Mouse (Mus musculus): ENCODE data around the gene Fstl4.

Gene Fstl4

GRCm38 (mm10) chr11:52914431-52914830, 150.0 kb downstream of the Fstl4 start:
- DNase-seq (ENCODE audit: low read depth) = no peak

DNA sequence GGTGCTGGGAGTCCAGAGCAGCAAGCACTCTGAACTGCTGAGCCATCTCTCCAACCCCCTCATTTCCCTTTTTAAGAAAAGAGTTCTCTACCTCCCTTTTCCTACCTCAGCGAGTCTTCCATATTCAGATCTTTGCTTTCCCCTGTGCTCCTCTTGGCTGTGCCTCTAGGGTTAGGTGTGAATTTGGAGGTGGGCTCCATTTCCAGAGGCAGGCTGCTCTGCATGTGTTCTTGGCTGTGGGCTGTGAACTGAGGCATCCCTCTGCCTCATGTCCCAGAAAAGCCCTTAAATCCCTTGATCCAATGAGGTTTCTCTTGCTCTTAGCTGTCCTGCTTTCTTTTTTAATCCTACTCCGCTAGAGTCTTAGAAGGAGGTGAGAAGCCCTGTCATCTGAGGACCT, 151.2 kb downstream of the Fstl4 start:
- no peak for DNase-seq (ENCODE audit: low read depth)

GRCm38 (mm10) chr11:52919231-52919960, 155.0 kb downstream of the Fstl4 start:
- DNase-seq (ENCODE audit: low read depth) = no peak

DNA sequence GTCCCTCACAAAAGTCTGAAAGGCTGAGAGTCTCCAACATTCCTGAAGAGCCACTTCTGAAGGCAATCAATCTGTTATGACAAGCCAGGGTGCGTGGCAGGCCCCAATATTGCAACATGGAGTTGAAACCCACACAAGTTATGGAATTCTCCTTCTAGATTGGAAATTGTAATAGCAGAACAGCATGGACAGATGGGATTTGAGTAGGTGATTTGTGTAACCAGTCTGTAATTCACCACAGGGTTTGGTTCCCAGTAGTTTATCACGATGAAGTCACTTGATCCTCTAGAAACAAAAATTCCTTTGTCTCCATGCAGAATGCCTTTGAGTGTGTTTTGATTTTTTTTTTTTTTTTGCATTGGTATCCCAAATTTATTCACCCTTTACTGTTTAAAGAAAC, 159.8 kb downstream of the Fstl4 start:
- no peak for DNase-seq (ENCODE audit: low read depth)

- no peak for DNase-seq (ENCODE audit: low read depth)
Measured at GRCm38 (mm10) chr11:52928321-52928720, 163.9 kb downstream of the Fstl4 start.

DNA sequence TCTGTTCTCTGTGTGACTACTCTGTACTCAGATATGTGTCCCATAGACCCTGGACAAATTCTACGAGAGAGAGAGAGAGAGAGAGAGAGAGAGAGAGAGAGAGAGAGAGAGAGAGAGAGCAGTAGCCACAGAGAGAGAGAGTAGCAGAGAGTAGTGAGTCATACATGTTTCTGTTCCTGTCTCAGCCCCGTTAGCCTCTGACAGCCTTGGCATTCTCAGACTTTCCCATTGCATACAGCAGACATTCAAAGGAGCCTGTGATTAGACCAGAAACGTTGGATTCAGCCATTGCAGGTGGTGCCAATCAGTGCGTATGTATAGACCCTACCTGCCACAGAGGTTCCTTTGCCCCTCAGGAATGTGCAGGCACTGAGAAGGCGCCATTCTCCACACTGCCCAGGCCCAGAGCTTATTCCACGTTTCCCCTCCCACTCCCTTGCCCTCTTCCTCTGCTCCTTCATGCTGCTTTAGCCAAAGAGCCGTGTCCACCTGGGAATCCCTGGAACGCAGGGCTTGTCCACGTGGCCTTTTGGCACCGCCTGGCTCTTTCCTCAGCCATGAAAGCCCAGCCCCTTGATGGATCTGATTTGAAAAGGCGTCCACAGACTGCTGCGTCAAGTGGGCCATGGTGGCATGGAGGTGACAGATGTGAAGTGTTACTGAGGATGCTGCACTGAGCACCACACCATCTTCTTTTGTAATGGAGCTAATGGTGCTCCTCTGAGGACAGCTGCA, 175.1 kb downstream of the Fstl4 start:
- DNase-seq (ENCODE audit: low read depth) = no peak

DNA sequence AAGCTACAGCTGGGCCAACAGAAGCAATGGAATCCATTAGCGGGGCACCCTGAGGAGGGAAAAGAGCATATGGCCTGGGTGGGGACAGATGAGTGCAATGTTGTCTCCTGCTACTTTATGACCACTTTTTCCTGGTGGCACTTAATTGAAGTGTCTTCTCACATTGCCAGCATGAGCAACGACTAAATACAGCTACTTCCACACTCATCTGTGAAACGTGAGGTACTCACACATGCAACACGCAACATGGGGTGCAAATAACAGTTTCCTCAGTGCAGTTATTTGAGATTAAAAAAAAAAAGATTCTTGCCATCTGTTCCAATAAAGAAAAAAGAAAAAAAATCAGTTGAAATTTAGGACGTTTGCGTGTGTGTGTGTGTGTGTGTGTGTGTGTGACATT, 178.5 kb downstream of the Fstl4 start:
- DNase-seq (ENCODE audit: low read depth) = no peak

- DNase-seq (ENCODE audit: low read depth) = no peak
Measured at GRCm38 (mm10) chr11:52954995-52955394, 190.6 kb downstream of the Fstl4 start.

DNA sequence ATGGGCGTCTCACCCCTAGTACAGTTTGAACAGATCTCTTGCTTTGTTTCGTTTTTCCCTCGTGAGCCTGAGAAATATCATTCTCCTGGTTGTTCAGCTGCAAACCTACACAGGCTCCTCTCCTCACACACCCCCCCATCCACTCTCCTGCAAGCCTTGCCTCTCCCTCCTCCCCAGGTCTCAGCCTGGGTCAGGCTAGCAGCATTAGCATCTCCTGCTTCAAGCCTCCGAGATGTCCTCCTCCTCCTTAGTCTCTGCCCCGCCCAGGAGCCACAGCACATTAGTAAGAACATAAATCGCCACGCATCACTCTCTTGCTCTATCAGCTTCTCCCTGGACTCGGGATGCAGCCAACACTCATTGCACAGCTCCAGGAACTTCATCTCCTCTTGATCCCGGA, 204.4 kb downstream of the Fstl4 start:
- DNase-seq (ENCODE audit: low read depth) = no peak

DNA sequence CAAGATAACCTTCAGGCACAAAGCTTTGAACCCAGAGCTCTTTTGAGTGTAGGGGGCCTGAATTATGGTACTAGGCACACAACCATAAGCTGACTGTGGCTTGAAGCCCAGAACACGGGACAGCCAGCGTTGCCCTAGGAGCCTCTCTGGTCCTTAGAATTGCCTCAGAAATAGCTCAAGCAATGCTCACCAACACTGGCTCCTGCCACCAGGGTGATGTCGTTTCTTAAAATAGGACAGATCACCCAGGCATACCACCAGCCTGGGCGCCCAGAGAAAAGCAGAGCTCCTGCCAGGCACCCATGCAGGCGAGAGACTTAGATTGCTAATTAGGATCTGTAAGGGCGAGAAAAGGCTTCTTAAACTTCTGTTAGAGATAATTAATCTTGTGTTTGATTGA, 206.0 kb downstream of the Fstl4 start:
- no peak for DNase-seq (ENCODE audit: low read depth)

GRCm38 (mm10) chr11:52986986-52987385, 222.6 kb downstream of the Fstl4 start:
- no peak for DNase-seq (ENCODE audit: low read depth)

- no peak for DNase-seq (ENCODE audit: low read depth)
Measured at GRCm38 (mm10) chr11:52994688-52995087, 230.3 kb downstream of the Fstl4 start.

GRCm38 (mm10) chr11:52996434-52997093, 232.1 kb downstream of the Fstl4 start:
- DNase-seq (ENCODE audit: low read depth) = no peak

DNA sequence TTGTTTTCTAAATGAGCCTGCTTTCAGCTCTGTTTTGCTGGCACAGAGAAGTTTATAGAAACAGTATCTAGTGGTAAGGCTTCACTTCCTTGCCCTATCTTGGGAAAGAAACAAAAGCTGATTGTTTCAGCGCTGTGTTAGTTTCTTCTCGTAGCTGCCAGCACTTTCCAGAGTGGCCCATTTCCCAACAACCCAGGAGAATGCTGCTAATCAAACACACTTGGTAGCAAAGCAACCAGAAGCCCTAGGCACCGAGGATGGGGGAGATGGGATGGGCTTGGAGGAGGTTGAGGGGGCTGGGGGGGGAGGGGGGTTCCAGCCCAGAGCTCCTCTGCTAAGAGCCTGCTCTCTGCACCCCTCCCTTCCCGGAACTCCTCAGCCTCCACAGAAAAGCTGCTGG, 233.0 kb downstream of the Fstl4 start:
- DNase-seq (ENCODE audit: low read depth) = no peak

DNA sequence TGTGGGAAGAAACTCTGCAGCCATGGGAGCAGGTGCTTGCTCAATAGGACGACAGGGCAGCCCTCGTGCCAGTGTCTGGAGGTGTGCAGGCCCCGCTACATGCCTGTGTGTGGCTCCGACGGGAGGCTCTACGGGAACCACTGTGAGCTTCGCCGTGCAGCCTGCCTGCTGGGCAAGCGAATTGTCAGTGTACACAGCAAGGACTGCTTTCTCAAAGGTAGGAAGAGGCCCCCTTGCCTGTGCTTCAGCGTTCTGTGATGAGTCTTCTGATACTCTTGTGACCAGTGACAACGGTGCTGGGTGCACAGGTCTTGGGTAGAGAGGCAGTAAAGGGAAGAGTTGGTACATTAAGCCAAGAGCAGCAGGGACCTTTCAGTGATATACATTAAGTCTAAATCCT, 235.8 kb downstream of the Fstl4 start:
- no peak for DNase-seq (ENCODE audit: low read depth)

- DNase-seq (ENCODE audit: low read depth) = no peak
Measured at GRCm38 (mm10) chr11:53003361-53003760, 238.9 kb downstream of the Fstl4 start.

GRCm38 (mm10) chr11:53003811-53004210, 239.4 kb downstream of the Fstl4 start:
- no peak for DNase-seq (ENCODE audit: low read depth)

DNA sequence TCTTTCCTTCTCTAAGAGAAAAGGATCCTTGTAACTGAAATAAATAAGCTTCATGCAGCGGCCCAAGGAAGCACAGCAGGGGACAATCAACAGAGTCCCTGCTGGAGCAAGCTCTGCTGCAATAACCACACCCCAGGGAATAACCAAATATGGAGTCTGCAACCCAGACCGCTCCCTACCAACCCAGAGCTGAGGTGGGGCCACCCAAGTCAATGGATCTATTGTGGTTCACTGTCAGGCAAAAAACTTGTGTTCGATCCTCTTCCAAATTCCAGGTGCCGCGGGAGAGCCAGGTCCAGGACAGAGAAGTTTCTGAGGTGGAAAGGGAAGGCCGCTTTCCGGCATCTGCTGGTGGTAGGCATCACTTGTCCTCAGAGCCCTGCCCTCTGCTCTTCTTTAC, 245.2 kb downstream of the Fstl4 start:
- no peak for DNase-seq (ENCODE audit: low read depth)

GRCm38 (mm10) chr11:53011996-53012505, 247.6 kb downstream of the Fstl4 start:
- DNase-seq (ENCODE audit: low read depth) = no peak

DNA sequence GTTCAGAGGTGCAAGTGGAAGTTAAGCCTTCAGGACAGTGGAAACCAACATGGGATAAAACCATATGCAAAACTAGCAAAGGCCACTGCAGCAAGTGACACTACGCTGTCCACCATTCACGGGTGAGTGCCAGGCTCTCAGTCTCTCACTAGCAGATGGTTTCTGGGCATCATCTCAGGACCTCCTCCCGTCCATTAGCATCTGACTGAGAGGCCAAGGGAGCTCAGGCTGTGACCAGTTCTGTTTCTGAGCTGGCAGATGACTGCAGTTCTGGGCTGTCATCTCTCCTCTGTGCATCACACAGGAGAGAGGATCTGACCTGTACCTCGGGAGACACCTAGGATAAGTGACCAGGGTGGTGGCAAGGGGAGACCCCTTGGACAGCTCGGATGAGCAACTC, 249.5 kb downstream of the Fstl4 start:
- no peak for DNase-seq (ENCODE audit: low read depth)

DNA sequence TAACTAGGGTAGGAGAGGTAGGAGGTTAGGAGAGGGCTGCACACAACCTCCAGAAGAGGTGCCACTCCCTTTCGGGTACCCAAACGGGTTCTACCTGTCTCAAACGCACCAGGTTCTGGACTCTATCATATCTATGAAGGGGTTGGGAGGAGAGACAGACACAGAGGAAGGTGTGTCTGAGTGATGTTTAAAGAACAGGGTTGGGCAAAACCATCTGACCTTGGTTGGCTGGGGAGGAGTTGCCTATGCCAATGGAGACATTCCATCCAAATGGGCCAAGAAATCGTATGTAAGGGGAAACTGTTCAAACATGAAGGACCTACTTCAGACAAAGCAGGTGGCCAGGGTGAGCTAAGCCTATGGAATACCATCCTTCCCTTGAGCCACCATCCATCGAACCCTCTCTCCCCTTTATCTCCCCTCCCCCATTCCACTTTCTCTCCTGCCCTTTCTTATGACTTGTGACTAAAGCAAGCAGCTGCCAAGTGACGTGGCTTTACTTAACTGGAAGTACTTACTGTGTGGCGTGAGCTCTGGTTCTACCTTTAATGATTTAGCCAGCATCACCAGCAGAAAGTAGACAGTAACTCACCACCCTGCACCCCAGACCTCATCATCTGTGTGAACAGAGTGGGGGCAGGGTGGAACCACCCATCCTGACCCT, 252.1 kb downstream of the Fstl4 start:
- no peak for DNase-seq (ENCODE audit: low read depth)

DNA sequence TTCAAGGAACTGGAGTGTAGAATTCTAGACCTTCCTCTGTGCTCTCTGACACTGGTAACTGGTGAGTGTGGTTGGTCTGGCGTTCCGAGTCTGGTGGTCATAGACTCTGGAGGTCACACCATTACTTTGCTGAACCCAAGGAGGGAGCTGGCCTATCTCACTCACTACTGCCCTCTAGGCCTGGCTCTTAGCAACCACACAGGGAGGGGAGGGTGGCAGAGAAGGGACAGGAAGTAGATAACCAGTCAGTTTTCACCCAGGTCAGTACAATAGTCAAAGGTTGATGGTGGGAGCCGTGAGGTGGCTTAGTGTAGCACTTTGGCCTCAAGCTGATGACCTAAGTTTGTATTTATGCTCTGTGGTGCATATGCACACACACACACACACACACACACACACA, 255.1 kb downstream of the Fstl4 start:
- no peak for DNase-seq (ENCODE audit: low read depth)

Data from 416B (cell line).